Mouse (Mus musculus): ENCODE measurements around the gene Trir. TPM values are rescaled to one million over a fixed set of nuclear protein-coding genes. Genes with fewer than 3 reads are reported as not detected.
A peak's percentile ranks its signal among the peaks of the same experiment; 100 is the strongest.

Trir gene
- polyA plus RNA-seq, 1 experiment from 2014 or later, result 133 TPM

DNA sequence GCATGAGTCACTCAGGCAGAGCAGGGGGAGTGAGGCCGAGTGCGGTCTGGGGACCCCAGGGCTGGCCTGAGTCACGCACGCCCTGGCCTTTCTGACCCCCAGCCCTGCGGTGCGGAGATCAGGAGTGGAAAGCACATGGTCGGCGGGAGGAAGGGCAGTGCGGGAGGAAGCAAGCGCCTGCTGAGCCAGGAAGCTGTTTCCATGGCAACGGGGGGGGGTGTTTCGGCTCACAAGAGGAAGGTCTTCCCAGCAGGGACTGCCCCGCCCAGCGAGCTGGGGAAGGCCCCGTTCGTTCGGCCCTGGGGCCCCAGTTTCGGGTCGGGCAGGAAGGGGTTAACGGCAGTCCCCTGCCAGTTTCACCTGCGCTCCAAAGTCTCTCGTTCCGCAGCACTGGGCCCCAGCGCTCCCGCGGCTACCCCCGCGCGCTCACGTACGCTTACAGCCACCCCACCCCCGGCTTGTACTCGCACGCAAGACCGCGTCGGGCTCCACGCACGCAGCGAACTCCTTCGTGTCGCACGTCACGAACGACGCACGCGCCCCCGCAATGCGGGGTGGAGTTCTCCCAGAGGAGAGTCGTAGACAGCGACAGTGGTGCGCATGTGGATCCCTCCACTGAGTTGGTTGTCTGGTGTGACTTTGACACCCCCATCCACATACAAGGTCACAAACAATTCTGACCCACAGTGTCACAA, 40.8 kb upstream of the Trir start:
- peak; percentile 95 for DNase-seq (ENCODE audit: low spot score)
- H3K4me1 ChIP-seq, result peaks cover 59% of the 10 kb centered on the region
- WGBS, result under 1% methylated on average over 53 of the region's 53 CpGs
- H3K27me3 ChIP-seq (ENCODE audit: insufficient read depth, poor library complexity, severe bottlenecking), result peaks cover 37% of the 10 kb centered on the region
- H3K4me3 ChIP-seq, result peak overlapping the region; percentile 71
- H3K27ac ChIP-seq, result peak overlapping the region; percentile 91
- no peaks in the 10 kb centered on the region for H3K36me3 ChIP-seq
- no peaks in the 10 kb centered on the region for H3K9me3 ChIP-seq

DNA sequence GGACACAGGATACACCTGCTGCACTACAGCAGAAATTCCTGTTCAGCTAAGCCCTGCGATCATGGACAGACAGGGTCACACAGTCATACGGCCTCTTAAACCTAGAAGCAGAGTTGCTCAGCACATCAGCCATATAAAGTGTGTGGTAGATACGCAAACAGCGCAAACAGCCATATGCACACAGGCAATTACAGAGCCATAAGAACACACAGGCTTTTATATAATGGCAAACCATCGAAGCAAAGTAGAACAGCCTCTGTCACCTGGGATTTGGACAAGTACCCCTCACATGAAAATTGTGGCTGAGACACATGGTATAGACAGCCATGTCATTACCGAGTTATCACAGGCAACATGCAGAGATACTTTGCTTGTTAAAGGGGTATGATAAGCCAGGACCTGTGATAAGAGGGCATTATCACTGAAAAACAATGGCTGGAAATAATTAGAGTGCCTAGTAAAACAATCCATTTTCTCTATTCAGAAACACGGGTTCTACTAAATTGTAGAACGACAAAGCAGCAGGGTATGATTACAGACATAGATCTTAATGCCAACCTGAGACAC, 40.2 kb upstream of the Trir start:
- Histone ChIP-seq H3K27ac (peak overlapping the region; percentile 91), H3K36me3 (no peaks in the 10 kb centered on the region), H3K27me3 (ENCODE audit: insufficient read depth, poor library complexity, severe bottlenecking) (peaks cover 32% of the 10 kb centered on the region), H3K4me1 (peaks cover 58% of the 10 kb centered on the region), H3K9me3 (no peaks in the 10 kb centered on the region), H3K4me3 (peak overlapping the region; percentile 71)
- no peak for DNase-seq (ENCODE audit: low spot score)
- WGBS, result 28% methylated on average over 8 of the region's 8 CpGs

DNA sequence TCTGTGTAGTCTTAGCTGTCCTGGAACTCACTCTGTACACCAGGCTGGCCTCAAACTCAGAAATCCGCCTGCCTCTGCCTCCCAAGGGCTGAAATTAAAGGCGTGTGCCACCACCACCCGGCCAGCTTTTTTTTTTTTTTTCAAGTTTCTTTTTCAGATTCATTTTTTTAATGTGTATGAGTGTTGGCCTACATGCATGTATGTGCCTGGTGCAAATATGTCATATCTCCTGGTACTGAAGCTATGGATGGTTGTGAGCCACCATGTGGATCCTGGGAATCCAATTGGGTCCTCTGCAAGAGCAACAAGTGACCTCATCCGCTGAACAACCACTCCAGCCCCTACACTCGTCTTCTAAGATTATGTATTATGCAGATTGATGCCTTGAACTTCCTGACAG, 39.2 kb upstream of the Trir start:
- Histone ChIP-seq H3K9me3 (no peaks in the 10 kb centered on the region), H3K4me3 (no peak overlapping the region), H3K27ac (no peak overlapping the region), H3K27me3 (ENCODE audit: insufficient read depth, poor library complexity, severe bottlenecking) (peaks cover 23% of the 10 kb centered on the region), H3K36me3 (no peaks in the 10 kb centered on the region), H3K4me1 (peaks cover 49% of the 10 kb centered on the region)
- no peak for DNase-seq (ENCODE audit: low spot score)
- 81% methylated on average over 5 of the region's 5 CpGs for WGBS

DNA sequence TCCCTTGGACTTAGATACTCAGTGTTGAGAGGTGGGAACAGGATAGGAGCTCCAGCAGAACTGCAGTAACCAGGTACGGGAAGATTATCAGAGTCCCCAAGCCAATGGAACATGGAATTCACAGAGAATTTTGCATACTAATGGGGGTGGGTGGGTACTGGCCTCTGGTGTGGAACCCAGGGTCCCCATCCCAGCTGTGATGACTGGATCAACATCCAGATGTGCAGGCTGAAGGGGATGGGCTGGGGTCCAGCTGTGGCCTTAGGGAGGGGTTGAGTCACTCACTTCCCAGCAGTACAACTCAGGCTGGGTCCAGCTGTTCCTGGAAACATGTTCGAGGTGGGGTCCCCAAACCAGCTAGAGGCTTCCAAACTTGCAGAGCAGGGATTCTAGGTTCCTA, 38.7 kb upstream of the Trir start:
- Histone ChIP-seq H3K36me3 (no peaks in the 10 kb centered on the region), H3K27ac (no peak overlapping the region), H3K27me3 (ENCODE audit: insufficient read depth, poor library complexity, severe bottlenecking) (peaks cover 22% of the 10 kb centered on the region), H3K9me3 (no peaks in the 10 kb centered on the region), H3K4me3 (no peak overlapping the region), H3K4me1 (peaks cover 44% of the 10 kb centered on the region)
- DNase-seq (ENCODE audit: low spot score), result no peak
- WGBS, result 59% methylated on average over 2 of the region's 2 CpGs

DNA sequence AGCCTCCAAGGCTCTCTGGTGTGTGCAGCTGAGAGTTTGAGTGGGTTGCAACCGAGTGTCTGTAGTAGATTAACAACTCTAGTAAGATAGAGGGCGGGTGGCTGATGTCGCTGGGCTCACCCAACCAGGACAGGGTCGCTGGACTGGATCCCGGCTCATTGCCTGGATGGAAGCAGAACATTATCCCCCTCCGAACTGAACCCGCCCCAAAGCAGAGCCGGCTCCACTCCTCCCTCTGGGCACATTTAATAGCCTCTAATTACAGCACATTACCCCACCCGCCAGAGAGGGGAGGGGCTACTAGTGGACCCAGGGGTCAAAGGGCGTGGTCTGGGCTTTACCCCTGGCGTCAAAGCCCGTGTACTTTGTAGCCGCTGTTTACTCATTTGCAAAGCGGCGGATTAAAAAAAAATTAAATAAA, 37.3 kb upstream of the Trir start:
- no peaks in the 10 kb centered on the region for H3K36me3 ChIP-seq
- H3K4me1 ChIP-seq, result peaks cover 37% of the 10 kb centered on the region
- WGBS, result 20% methylated on average over 15 of the region's 15 CpGs
- peak overlapping the region; percentile 67; the same call in 1 of the 2 replicates for H3K4me3 ChIP-seq
- no peaks in the 10 kb centered on the region for H3K9me3 ChIP-seq
- H3K27me3 ChIP-seq (ENCODE audit: insufficient read depth, poor library complexity, severe bottlenecking), result peaks cover 28% of the 10 kb centered on the region
- no peak for DNase-seq (ENCODE audit: low spot score)
- peak overlapping the region; percentile 85; the same call in 1 of the 2 replicates for H3K27ac ChIP-seq

DNA sequence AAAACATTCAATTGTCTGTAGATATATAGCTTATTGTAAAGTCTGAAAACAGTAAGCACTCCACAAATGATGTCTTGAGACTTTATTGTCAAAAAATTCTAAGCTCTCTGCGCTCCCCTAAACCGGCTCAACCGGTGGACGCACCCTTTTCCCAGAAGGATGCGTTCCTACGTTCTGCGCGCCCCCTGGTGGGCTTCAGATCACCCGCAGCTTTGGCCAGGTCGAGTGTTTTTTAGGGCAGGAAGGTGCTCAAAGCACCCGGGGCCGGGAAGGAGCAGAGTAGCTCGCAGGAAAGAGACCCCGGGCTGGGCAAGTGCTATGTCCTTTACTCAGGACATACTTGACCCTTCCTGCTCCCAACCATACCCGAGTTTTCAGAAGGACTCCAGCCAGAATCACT, 36.8 kb upstream of the Trir start:
- under 1% methylated on average over 15 of the region's 15 CpGs for WGBS
- Histone ChIP-seq H3K27me3 (ENCODE audit: insufficient read depth, poor library complexity, severe bottlenecking) (peaks cover 29% of the 10 kb centered on the region), H3K27ac (peak overlapping the region; percentile 85)

DNA sequence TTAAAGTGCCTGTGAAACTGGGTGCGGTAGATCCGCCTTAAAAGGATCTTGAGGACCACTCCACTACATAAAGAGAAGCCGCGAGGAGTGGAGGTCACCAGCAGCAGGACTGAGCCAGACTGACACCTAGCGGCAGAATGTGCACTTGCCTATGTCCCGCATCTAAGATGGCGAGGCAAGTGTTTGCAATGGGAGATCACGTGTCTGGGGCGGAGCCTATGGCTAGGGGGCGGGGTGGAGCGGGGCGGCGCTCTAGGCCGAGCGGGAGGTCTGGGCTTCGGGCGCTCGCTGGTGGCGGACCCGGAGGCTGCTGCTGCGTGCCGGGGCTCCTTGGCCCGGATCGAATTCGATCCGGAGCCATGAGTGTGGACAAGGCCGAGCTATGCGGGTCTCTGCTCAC, 36.3 kb upstream of the Trir start, which contains the start of gene Hook2:
TSS of gene Hook2 (plus strand) at position 255 of the 400 bp plus-strand sequence.
- Histone ChIP-seq H3K36me3 (no peaks in the 10 kb centered on the region), H3K4me3 (peak within 1 kb of the TSS; percentile 67), H3K9me3 (no peaks in the 10 kb centered on the region), H3K4me1 (peaks cover 27% of the 10 kb centered on the region), H3K27me3 (ENCODE audit: insufficient read depth, poor library complexity, severe bottlenecking) (peaks cover 33% of the 10 kb centered on the region), H3K27ac (peak within 1 kb of the TSS; percentile 85)
- under 1% methylated on average over 28 of the region's 28 CpGs for WGBS
- peak; percentile 99 for DNase-seq (ENCODE audit: low spot score)

More for the DNA sequence above, 36.8 kb upstream of the Trir start:
- H3K4me3 ChIP-seq, result peak overlapping the region; percentile 67
- H3K9me3 ChIP-seq, result no peaks in the 10 kb centered on the region
- no peaks in the 10 kb centered on the region for H3K36me3 ChIP-seq
- peak; percentile 96 for DNase-seq (ENCODE audit: low spot score)
- H3K4me1 ChIP-seq, result peaks cover 32% of the 10 kb centered on the region

DNA sequence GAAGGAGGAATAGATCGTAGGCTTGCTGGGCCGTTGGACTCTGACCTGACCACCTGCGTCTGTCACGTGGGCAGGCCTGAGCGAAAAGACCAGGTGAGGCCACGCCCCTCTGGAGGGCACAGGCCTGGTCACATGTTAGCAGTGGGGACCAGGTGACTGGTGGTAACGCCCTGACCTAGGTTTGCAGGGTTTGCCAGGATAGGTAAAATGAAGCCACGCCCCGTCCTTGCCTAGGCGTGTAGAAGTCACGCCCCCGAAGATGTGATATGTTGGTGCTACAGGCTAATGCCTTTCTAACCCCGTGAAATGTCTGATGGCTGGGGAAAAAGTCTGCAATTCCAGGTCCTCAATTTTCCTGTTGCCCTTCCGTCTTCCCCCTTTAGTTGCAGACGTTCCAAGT, 35.8 kb upstream of the Trir start:
- DNase-seq (ENCODE audit: low spot score), result peak; percentile 90
- Histone ChIP-seq H3K27ac (peak overlapping the region; percentile 85), H3K4me1 (peaks cover 27% of the 10 kb centered on the region), H3K36me3 (no peaks in the 10 kb centered on the region), H3K9me3 (no peaks in the 10 kb centered on the region), H3K4me3 (peak overlapping the region; percentile 67), H3K27me3 (ENCODE audit: insufficient read depth, poor library complexity, severe bottlenecking) (peaks cover 38% of the 10 kb centered on the region)
- WGBS, result 1% methylated on average over 15 of the region's 15 CpGs

DNA sequence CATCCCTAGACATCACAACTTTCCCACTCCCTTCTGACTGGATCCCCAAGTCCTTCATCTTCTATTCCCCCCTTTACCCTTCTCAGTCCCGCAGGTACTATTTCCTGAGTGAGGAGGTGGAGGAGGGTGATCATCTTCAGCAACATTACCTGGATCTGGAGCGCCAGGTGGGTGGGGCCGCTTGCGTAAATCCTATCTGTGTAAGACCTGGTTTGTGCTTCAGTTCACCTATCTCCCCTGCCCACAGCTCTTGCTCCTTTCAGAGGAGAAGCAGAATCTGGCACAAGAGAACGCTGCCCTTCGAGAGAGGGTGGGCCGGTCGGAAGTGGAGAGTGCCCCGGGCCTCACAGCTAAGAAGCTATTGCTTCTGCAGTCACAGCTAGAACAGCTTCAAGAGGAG, 32.2 kb upstream of the Trir start:
- 88% methylated on average over 9 of the region's 9 CpGs for WGBS
- Histone ChIP-seq H3K27ac (no peak overlapping the region), H3K36me3 (no peaks in the 10 kb centered on the region), H3K4me1 (peaks cover 26% of the 10 kb centered on the region), H3K27me3 (ENCODE audit: insufficient read depth, poor library complexity, severe bottlenecking) (peaks cover 43% of the 10 kb centered on the region), H3K4me3 (no peak overlapping the region), H3K9me3 (no peaks in the 10 kb centered on the region)
- no peak for DNase-seq (ENCODE audit: low spot score)

DNA sequence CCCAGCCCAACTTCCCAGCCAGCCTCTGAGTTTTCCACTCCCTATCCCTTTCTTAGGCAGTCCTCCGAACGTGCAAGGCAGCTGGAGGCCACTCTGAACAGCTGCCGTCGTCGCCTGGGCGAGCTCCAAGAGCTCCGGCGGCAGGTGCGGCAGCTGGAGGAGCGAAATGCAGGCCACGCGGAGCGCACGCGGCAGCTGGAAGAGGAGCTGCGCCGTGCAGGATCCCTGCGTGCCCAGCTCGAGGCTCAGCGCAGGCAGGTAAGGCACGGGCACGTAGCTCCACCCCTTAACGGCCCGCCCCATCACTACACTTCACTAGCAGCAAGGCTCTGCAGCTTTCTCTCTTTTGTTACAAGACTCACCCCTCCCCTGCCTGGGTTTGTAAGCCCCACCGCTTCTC, 30.9 kb upstream of the Trir start:
- peaks cover 23% of the 10 kb centered on the region for H3K4me1 ChIP-seq
- peak overlapping the region; percentile 36 for H3K4me3 ChIP-seq
- H3K36me3 ChIP-seq, result no peaks in the 10 kb centered on the region
- no peak overlapping the region for H3K27ac ChIP-seq
- H3K9me3 ChIP-seq, result no peaks in the 10 kb centered on the region
- DNase-seq (ENCODE audit: low spot score), result no peak
- peaks cover 43% of the 10 kb centered on the region for H3K27me3 ChIP-seq (ENCODE audit: insufficient read depth, poor library complexity, severe bottlenecking)
- WGBS, result 30% methylated on average over 25 of the region's 25 CpGs

DNA sequence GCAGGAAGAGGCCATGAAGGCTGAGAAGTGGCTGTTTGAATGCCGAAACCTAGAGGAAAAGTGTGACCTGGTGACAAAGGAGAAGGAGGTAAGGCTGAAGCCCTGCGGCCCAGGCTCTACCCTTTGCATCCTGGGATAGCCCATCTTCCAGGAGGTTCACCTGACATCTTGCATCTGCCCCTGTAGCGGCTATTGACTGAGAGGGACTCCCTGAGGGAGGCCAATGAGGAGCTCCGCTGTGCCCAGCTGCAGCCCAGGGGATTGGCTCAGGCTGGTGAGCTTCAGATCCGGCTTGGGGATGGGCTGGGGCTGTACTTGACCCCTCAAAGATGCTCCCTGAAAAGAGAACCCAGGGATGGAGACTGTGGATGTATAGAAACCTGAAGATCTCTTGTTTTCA, 29.6 kb upstream of the Trir start:
- 71% methylated on average over 5 of the region's 5 CpGs for WGBS
- DNase-seq (ENCODE audit: low spot score), result no peak
- H3K27me3 ChIP-seq (ENCODE audit: insufficient read depth, poor library complexity, severe bottlenecking), result peaks cover 43% of the 10 kb centered on the region
- H3K4me3 ChIP-seq, result no peak overlapping the region
- H3K36me3 ChIP-seq, result 0 out of 2 replicates have a peak, but pooled peaks cover 2% of the 10 kb centered on the region
- peaks cover 16% of the 10 kb centered on the region for H3K4me1 ChIP-seq
- no peaks in the 10 kb centered on the region for H3K9me3 ChIP-seq
- H3K27ac ChIP-seq, result no peak overlapping the region

DNA sequence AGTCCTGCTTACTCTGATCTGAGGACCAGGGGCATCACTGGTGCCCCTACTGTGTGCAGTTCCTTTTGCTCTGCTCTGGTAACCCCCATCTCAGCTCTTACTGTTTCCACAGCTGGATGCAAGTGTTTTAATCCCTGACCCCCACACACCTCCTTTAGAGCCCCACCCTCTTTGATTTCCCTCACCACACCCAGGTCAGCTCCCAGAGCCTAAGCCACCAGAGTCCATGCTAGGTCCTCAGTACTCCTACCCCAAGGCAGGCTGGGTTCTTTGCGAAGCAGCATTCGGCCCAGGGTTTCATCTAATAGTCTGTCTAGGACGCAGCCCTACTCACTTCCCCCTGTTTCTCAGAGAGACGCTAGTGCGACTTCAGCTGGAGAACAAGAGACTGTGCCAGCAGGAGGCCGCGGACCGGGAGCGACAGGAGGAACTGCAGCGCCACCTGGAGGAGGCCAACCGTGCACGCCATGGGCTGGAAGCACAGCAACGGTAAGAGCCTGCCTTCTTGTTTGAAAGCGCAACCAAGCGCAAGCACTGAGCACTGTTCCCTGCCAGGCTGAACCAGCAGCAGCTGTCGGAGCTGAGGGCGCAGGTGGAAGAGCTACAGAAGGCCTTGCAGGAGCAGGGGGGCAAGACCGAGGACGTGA, 28.9 kb upstream of the Trir start:
- Histone ChIP-seq H3K4me3 (peak overlapping the region; percentile 32), H3K27ac (peak overlapping the region; percentile 48; the same call in 1 of the 2 replicates), H3K9me3 (no peaks in the 10 kb centered on the region), H3K27me3 (ENCODE audit: insufficient read depth, poor library complexity, severe bottlenecking) (peaks cover 43% of the 10 kb centered on the region), H3K36me3 (0 out of 2 replicates have a peak, but pooled peaks cover 2% of the 10 kb centered on the region), H3K4me1 (peaks cover 16% of the 10 kb centered on the region)
- peak; percentile 94 for DNase-seq (ENCODE audit: low spot score)
- 4% methylated on average over 19 of the region's 19 CpGs for WGBS

DNA sequence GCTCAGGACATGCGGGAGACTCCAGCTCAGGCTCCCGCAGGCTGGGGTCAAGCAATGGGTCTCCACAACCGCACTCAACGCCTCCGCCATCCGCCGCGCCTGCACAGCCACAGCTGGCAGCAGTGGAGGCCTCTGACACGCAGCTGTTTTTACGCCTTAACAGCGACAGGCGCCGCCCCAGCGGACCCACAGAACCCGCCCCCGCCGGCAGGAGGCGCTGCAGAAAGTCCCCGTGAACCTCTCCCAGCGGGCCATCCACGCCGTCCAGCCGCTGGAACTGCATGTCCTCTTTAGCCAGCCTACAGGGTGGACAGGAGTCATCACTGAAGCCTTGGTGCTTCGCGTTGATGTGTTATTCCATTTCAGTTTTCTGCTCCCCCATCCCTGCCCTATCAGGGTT, 18.9 kb upstream of the Trir start:
- H3K27ac ChIP-seq, result no peak overlapping the region
- DNase-seq (ENCODE audit: low spot score), result no peak
- no peak overlapping the region for H3K4me3 ChIP-seq
- H3K27me3 ChIP-seq (ENCODE audit: insufficient read depth, poor library complexity, severe bottlenecking), result peaks cover 57% of the 10 kb centered on the region
- WGBS, result 12% methylated on average over 25 of the region's 25 CpGs
- H3K9me3 ChIP-seq, result no peaks in the 10 kb centered on the region
- no peaks in the 10 kb centered on the region for H3K36me3 ChIP-seq
- peaks cover 5% of the 10 kb centered on the region for H3K4me1 ChIP-seq
